Mouse (Mus musculus) erythroblast, adult 5-6 weeks (primary cell): Measurements from ENCODE around the gene Entpd1. TPM values are rescaled to one million over a fixed set of nuclear protein-coding genes. Genes with fewer than 3 reads are reported as not detected.
"Not testable (repeated sequence)": the region's sequence is repeated elsewhere in the genome, so short reads cannot be mapped to it uniquely, and the experiment has no call there.

Experiments
- ATAC-seq: replicated peaks from 2 replicates; pipeline ENCODE4 v1.8.0; 2016; ENCODE audit warnings: moderate number of reproducible peaks, mild to moderate bottlenecking, moderate TSS enrichment, inconsistent platforms; ENCODE audit not compliant: poor library complexity, low FRiP score, severe bottlenecking
- total RNA-seq, 2 experiments: library from RNA; stranded (forward) in 1 of 2; stranded (reverse) in 1 of 2; fragments of 150-400 nt in 1 of 2; fragments of 200-764, 138-1000 nt in 1 of 2; gene quantifications; 2 replicates each; pipeline versions ENCODE4 v1.2.3 to v1.2.4; 2015 to 2017; ENCODE audit warnings: low replicate concordance in 2 of 2

The Entpd1 gene
- total RNA-seq (2015; ENCODE audit: low replicate concordance): 6.1 and 13.1 TPM in 2 replicates
- total RNA-seq (2017; ENCODE audit: low replicate concordance): 20.1 and 26.1 TPM in 2 replicates

- peak; percentile 98 for ATAC-seq
Measured at GRCm38 (mm10) chr19:40611830-40612506, at the start of gene Entpd1, which contains the start of gene Tctn3. Entpd1 (plus strand) TSS chr19:40612366. Tctn3 (minus strand) TSS chr19:40612233.

GRCm38 (mm10) chr19:40563880-40564645, 48.1 kb upstream of the Entpd1 start:
- peak; percentile 49 for ATAC-seq

- ATAC-seq: no peak
Measured at GRCm38 (mm10) chr19:40567616-40568015, 44.5 kb upstream of the Entpd1 start.

GRCm38 (mm10) chr19:40570726-40571125, 41.4 kb upstream of the Entpd1 start:
- ATAC-seq: no peak

GRCm38 (mm10) chr19:40575438-40575837, 36.7 kb upstream of the Entpd1 start:
- ATAC-seq: no peak

- no peak for ATAC-seq
Measured at GRCm38 (mm10) chr19:40580902-40581301, 31.3 kb upstream of the Entpd1 start.

GRCm38 (mm10) chr19:40581662-40582061, 30.5 kb upstream of the Entpd1 start:
- no peak for ATAC-seq

GRCm38 (mm10) chr19:40586908-40587307, 25.3 kb upstream of the Entpd1 start:
- no peak for ATAC-seq

GRCm38 (mm10) chr19:40587491-40588292, 24.5 kb upstream of the Entpd1 start:
- ATAC-seq: peak; percentile 37

- peak; percentile 79 for ATAC-seq
Measured at GRCm38 (mm10) chr19:40588293-40588654, 23.9 kb upstream of the Entpd1 start, which contains the start of gene Aldh18a1. Aldh18a1 (minus strand) TSS chr19:40588463.

- peak; percentile 71 for ATAC-seq
Measured at GRCm38 (mm10) chr19:40588847-40589529, 23.2 kb upstream of the Entpd1 start.

GRCm38 (mm10) chr19:40589530-40589880, 22.7 kb upstream of the Entpd1 start:
- ATAC-seq: no peak

- no peak for ATAC-seq
Measured at GRCm38 (mm10) chr19:40595231-40595630, 16.9 kb upstream of the Entpd1 start.

GRCm38 (mm10) chr19:40595831-40596230, 16.3 kb upstream of the Entpd1 start:
- ATAC-seq: no peak

- ATAC-seq: not testable (repeated sequence)
Measured at GRCm38 (mm10) chr19:40600846-40601245, 11.3 kb upstream of the Entpd1 start.

- no peak for ATAC-seq
Measured at GRCm38 (mm10) chr19:40601870-40602269, 10.3 kb upstream of the Entpd1 start.

- ATAC-seq: no peak
Measured at GRCm38 (mm10) chr19:40605189-40605588, 7.0 kb upstream of the Entpd1 start.

- ATAC-seq: no peak
Measured at GRCm38 (mm10) chr19:40607676-40608075, 4.5 kb upstream of the Entpd1 start.

GRCm38 (mm10) chr19:40614811-40615210, 2.6 kb downstream of the Entpd1 start:
- ATAC-seq: no peak

- no peak for ATAC-seq
Measured at GRCm38 (mm10) chr19:40616021-40616420, 3.9 kb downstream of the Entpd1 start.
